Mouse (Mus musculus): ENCODE measurements around the gene Rprd2.
"Not testable (repeated sequence)": the region's sequence is repeated elsewhere in the genome, so short reads cannot be mapped to it uniquely, and the experiment has no call there.

Rprd2 gene

DNA sequence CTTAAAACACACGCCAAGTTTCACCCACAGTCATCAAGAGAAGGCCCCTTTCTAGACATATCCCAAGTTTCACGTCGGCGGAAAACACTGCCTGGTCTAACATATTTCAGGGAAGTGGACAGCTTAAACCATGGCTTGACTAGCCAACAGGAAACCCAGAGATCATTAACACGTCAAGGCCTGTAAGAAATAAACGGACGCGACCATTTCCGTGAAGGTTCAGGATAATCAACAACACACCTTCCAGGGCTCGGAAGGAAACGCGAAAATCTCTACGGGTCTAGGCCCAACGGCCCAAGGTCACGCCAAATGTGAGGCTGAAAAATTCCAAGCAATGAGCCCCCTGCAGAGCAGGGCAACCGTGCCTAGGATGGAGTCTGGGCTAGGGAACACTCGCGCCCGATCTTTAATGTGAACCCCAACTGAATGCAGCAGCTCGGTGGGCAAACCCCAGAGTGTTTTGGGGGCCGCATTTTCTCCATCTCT, 594 bp downstream of the Rprd2 start:
- DNase-seq (ENCODE audit: low read depth, low spot score), result peak; percentile 57

DNA sequence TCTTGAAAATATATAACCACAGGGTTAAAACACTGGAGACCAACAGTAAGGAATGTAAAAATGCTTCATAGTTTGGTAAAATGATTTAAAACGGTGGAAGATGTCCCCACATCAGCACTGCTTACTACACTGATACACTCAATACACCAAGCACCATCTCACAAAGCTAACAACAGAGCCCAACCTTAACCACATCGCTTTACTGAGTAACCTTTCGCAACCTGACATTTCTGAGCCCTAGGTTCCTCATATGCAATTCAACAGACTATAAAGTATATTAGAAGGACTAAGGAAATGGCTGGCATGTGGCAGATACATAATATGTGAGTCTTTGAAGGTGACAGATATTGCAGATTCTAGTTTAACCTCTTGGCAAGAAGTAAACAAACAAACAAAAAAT, 2.0 kb downstream of the Rprd2 start:
- DNase-seq (ENCODE audit: low read depth, low spot score), result no peak

DNA sequence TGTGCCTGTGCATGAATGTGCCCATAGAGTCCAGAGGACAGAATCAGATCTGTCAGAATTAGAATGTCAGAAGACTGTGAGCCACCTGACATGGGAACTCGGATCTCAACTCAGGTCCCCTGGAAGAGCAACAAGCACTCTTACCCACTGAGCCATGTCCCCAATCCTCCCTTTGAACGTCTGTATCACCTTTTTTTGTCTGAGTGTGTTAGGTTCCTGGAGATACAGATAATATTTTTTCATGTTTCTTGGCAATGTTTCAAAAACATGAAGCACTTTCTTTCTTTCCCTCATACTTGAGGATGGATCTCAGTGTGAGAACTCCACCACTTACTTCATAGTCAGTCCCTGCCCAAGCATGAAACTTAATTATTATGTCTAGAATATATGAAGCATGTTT, 10.3 kb downstream of the Rprd2 start:
- no peak for DNase-seq (ENCODE audit: low read depth, low spot score)

- not testable (repeated sequence) for DNase-seq (ENCODE audit: low read depth, low spot score)
These were observed 11.0 kb downstream of the Rprd2 start for GRCm38 (mm10) chr3:95807630-95808029.

DNA sequence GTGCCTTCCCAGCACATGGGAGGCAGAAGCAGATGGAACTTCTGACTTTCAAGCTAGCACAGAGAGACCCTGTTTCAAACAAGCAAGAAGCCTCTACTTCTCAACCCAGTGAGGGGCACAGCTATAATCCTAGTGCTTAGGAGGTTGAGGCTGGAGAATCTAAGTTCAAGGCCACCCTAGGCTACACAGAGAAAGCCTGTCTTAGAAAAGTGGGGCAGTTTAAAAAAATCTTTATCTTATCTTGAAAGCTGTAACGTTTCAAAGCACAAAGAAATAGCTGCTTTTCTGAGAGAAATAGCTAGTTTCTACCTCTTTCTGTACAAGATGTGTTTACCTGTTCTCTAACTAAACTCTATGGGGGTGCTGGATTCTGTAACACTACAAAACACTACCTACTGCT, 12.0 kb downstream of the Rprd2 start:
- no peak for DNase-seq (ENCODE audit: low read depth, low spot score)

DNA sequence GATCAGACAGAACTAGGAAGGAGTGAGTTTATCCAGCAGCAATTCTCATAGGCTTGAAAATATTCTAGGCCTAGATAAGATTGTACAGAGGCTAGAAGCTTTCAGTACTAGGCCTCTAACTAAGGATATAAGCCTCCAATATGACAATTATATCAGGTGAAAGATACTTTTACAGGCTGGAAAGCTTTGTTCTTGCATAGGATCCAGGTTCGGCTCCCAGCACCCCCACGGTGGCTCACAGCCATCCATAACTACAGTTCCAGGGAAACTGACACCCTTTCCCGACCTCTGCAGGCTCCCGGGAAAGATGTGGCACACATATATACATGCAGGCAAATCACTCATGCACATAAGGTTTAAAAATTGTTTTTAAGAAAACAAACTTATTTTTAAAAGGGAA, 14.8 kb downstream of the Rprd2 start:
- no peak for DNase-seq (ENCODE audit: low read depth, low spot score)

DNA sequence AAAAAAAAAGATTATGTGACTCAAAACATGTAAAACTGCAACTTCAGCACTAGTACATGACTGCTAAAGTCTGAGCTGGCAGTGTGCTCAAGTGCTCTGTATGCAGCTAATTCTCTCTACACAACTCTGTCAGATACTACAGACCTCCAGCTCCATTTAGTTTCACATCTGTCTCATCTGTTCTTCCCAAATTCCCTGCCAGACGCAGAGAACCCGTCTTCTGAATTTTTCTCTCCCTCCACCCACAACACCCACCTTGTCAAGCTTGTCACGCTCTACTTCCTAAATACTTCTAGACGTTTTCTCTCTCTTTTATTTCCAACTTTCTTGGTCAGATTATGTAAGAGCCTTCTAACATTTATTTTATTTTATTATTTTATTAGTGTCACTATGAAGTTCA, 19.9 kb downstream of the Rprd2 start:
- DNase-seq (ENCODE audit: low read depth, low spot score), result no peak

- DNase-seq (ENCODE audit: low read depth, low spot score), result peak; percentile 52
These were observed 24.4 kb downstream of the Rprd2 start for GRCm38 (mm10) chr3:95794299-95794698.

DNA sequence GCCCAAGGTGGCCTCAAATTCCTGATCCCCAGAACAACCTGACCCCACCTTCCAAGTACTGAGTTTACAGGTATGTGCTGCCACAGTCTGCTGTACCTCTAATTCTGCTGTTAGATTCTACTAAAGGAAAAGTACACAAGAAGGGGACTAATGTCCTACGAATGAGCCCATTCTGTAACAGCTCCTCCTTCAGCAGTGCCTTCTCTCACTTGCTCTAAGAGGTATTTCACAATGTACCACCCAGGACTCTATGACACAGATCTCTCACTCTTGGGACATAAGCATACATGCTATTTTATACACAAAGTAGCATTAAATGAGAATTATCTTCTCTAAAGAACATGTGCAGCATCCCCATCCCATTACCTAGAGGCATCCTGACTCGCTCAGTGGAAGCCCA, 25.0 kb downstream of the Rprd2 start:
- no peak for DNase-seq (ENCODE audit: low read depth, low spot score)

- no peak for DNase-seq (ENCODE audit: low read depth, low spot score)
These were observed 33.2 kb downstream of the Rprd2 start for GRCm38 (mm10) chr3:95785501-95785900.

- peak; percentile 39 for DNase-seq (ENCODE audit: low read depth, low spot score)
These were observed 46.7 kb downstream of the Rprd2 start for GRCm38 (mm10) chr3:95771985-95772384.

- no peak for DNase-seq (ENCODE audit: low read depth, low spot score)
These were observed 53.1 kb downstream of the Rprd2 start for GRCm38 (mm10) chr3:95765534-95765933.

DNA sequence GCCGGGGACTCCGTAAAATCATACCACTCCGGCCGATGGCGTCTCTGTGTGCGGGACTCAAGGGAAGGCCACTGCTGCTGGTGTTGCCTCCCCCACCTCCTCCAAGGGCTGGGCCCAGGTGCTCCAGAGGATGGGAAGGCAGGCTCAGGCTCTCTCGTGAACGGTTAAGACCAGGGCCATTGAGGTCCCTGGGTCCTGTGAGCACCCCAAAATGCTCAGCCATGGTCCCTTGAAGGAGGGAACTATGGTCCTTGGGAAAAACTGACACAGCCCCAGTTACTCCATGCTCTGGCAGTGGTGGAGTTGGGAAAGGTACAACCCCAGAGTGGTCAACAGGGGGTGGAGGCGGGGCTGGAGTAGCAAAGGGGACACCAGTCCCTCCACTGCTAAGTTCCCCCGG, 54.9 kb downstream of the Rprd2 start:
- no peak for DNase-seq (ENCODE audit: low read depth, low spot score)

- DNase-seq (ENCODE audit: low read depth, low spot score), result no peak
These were observed 55.7 kb downstream of the Rprd2 start for GRCm38 (mm10) chr3:95762961-95763360.

DNA sequence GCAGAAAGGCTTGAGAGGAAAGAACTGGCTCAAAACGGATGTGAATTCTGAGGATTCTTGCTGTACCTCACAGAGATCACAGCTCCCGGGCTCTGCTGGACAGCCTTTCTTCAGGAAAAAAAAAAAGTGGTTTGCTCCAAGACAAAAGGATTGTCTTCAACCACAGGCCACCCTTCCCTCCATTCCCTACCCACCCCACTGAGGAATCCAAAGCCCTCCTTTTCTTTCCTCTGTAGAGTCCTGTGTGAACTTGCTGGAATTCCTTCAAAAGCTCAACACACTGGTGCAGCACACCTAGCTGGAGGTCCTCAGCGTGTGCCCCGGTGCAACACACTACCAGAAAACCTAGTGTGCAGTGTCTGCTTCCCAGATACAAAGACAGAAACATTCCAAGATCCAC, 56.9 kb downstream of the Rprd2 start:
- DNase-seq (ENCODE audit: low read depth, low spot score), result no peak

DNA sequence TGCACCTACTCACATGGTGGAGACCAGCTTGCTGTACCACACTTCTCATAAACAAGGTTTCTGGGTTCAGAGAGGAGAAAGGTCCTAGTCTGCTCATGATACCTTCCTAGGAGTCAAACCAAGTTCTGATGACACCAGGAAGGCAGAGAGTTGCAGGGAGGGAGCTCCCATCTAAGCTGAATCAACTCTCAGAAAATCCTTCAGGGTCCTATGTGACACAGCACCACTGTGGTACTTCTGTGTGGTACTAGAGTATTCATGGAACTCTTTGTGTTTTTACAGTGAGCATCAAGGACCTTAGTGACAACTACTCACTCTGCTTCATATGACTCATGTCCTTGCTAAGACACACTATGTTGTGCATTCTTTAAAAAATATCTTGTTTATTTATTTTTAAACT, 58.0 kb downstream of the Rprd2 start:
- no peak for DNase-seq (ENCODE audit: low read depth, low spot score)

DNA sequence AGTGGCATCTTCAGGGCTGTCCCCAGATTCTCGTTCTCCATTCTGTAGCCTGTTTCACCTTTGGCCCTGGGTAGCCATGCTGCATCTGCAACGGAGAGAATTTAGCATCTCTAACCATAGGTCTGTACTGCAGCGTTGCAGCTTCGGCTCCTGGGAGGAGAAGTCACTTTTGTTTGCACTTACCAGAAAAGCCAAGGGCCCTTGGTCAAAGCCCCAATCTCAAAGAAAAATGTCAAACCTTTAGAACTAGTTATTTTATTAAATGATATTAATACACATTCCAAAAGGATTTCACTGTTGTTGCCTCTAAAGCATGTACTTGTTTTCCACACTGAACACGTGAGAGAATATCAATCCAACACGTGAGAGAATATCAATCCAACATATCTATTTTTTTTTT, 58.6 kb downstream of the Rprd2 start, which contains the start of gene Tars2:
Tars2 (minus strand) TSS at position 101 of the 400 bp plus-strand sequence.
- DNase-seq (ENCODE audit: low read depth, low spot score), result no peak

- DNase-seq (ENCODE audit: low read depth, low spot score), result peak; percentile 83
These were observed 60.0 kb downstream of the Rprd2 start for GRCm38 (mm10) chr3:95758467-95759218.

DNA sequence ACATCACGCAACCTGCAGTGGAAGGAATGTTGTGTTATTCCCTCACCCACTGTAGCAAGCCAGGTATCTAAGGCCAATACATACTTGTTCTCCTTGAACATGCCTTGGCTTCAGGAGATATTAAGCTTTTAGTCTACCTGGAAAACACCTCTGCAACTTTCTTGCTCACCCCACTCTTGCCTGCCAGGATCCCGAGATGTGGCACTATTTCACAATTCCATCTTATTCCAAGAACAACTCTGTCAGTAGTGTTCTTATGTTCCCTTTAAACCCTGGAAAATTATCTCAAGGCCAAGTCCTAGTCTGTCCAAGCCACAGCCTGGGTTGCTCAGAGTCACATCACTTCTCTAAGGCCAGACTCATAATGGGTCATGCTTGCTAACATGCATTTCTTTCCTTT, 61.9 kb downstream of the Rprd2 start:
- no peak for DNase-seq (ENCODE audit: low read depth, low spot score)

DNA sequence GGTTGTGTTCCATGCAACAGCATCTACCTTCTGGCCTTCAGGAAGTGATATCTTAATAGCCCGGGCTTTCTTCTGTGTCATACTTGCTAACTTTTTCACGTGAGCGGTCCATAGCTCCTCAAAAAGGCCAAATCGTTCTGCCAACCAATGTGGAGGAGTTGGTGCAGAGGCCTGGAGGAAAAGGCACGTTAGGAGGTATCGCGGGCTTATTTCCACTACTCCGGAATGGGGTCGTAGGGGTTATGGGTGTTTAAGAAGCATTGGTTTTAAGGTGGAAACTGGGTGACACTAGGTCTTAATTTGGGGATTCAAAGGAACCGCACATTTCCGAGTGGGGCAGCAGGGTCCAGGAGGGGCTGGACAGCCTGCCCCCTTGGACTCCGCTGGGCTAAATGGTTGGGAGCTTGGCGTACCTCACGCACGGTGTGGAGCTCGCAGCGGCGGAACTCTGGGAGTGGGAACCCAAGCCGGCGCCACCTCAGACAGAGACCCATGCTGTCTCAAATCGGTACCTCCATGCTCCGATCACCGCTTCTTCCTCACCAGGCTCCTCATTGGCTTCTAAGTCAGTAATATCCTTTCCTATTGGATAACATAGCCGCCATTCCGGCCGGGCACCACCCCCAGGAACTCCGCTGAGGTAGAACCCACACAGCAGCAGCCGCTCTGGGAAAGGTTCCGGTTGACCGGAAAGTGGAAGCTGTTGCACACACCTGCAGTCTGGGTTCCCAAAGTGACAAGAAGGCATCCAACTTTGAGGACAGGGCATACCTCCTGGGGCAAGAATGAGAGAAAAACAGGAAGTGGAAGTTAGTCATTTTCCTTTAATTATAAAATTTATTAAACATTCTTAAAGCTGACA, 64.1 kb downstream of the Rprd2 start:
- DNase-seq (ENCODE audit: low read depth, low spot score), result peak; percentile 91

GRCm38 (mm10) chr3:95752935-95753334, 65.7 kb downstream of the Rprd2 start:
- DNase-seq (ENCODE audit: low read depth, low spot score), result no peak

DNA sequence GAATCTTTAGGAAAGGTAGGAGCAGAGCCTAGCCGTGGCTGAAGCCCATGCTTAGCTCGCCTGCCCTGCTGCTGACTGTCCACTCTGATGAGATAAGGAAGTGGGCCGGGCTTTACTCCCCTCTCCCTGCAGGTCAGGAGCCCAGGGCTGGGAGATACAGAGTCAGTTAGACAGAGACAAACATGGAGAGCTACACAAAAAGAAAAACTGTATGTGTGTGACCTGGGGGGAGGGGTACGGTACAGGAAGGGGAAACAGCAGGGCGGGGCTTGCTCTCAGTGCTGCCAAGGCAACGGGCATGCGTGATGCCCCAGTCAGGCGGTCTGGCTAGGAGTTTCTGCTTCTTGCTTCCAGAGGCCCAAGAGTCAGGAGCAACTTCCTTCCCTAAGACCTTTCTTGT, 78.3 kb downstream of the Rprd2 start:
- DNase-seq (ENCODE audit: low read depth, low spot score), result peak; percentile 50

Measured in CD4-positive helper T cell, adult 2 months (primary cell).